Mouse (Mus musculus): Measurements from ENCODE around the gene Ube2v1. TPM values are rescaled to one million over a fixed set of nuclear protein-coding genes. Genes with fewer than 3 reads are reported as not detected.
"Not testable (repeated sequence)": the region's sequence is repeated elsewhere in the genome, so short reads cannot be mapped to it uniquely, and the experiment has no call there.

The Ube2v1 gene
- polyA plus RNA-seq, 1 experiment = 237 TPM

DNA sequence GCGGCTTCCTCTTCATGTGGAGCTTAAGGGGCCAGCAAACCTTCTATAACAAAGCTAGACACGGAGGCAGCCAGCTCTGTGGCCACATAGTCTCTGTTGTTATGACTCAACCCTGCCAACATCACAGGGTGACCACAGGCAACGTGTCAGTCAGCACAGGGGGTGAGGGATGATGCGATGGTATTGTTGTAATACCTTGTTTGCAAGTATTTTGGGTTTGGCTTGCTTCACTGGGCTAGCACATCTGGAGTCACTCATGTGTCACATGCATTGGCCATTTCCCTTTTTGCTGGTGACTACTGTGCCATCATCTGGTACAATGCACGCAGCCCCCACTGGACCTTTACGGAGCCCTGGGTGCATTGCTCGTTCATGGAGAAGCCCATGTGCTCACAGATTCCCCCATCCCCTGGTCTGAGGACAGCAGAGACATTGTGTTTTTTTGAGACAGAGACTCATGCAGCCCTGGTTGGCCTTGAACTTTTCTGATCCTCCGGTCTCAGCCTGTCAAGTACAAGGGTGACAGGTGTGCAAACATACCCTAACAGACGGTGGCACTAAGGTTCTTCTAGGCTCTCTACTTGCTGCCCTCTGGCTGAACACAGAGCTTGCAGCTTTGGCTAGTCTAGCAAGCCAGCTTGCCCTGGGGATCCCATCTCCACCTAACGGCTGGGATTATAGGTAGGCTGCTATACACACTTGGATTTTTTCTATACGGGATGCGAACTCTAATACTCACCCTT, 17.6 kb upstream of the Ube2v1 start:
- no peak overlapping the region for H3K4me3 ChIP-seq (ENCODE audit: insufficient read depth, poor library complexity, severe bottlenecking)
- H3K27me3 ChIP-seq (ENCODE audit: control insufficient read depth, insufficient read depth, insufficient read length) = no peaks in the 10 kb centered on the region
- H3ac ChIP-seq (ENCODE audit: control insufficient read depth, insufficient read length, low read depth) = no peak overlapping the region
- peaks cover 24% of the 10 kb centered on the region for H3K79me2 ChIP-seq (ENCODE audit: control insufficient read depth, insufficient read depth)
- peaks cover 3% of the 10 kb centered on the region for H3K79me3 ChIP-seq (ENCODE audit: low read depth)
- peaks cover 41% of the 10 kb centered on the region for H3K36me3 ChIP-seq (ENCODE audit: control insufficient read depth, insufficient read depth)
- TF ChIP-seq CEBPB (IDR thresholded peaks at IDR 0.05; ENCODE audit: low read depth) = peak; percentile 49
- TF ChIP-seq MAX (IDR thresholded peaks at IDR 0.05) = peak; percentile 87
- no peak for TF ChIP-seq CTCF (IDR thresholded peaks at IDR 0.05; ENCODE audit: control insufficient read depth, insufficient read depth, insufficient read length)
- peak; percentile 35 for TF ChIP-seq MYOD1 (IDR thresholded peaks at IDR 0.05; ENCODE audit: control insufficient read depth, insufficient read length, low read depth)
- peak; percentile 60 for TF ChIP-seq FOSL1 (IDR thresholded peaks at IDR 0.05; ENCODE audit: insufficient read depth, low read length, poor library complexity, severe bottlenecking)
- no peak for TF ChIP-seq MYOG (IDR thresholded peaks at IDR 0.05; ENCODE audit: control insufficient read depth, extremely low read depth, insufficient read length)
- TF ChIP-seq USF1 (IDR thresholded peaks at IDR 0.05; ENCODE audit: low read depth) = peak; percentile 33

DNA sequence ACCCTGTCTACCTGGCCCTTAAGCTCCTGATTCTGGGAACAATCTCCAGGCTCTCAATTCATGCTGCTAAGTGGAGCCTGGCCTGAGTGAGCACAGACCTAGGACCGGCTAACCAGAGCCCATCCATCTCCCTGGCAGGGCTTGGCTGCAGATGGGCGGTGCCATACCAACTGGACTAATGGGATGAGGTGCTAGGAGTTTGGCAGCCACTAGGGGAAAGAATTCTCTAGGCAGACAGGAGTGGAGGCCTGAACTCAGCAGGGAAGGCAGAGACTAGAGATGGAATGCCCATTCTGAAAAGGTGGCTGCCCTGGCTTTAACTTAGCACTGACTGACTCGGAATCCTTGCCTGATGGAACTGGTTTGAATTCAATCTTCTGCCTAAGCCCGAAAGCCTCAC, 14.5 kb upstream of the Ube2v1 start:
- no peaks in the 10 kb centered on the region for H3K79me3 ChIP-seq (ENCODE audit: low read depth)
- no peaks in the 10 kb centered on the region for H3K27me3 ChIP-seq (ENCODE audit: control insufficient read depth, insufficient read depth, insufficient read length)
- no peak overlapping the region for H3ac ChIP-seq (ENCODE audit: control insufficient read depth, insufficient read length, low read depth)
- peaks cover 37% of the 10 kb centered on the region for H3K36me3 ChIP-seq (ENCODE audit: control insufficient read depth, insufficient read depth)
- peaks cover 19% of the 10 kb centered on the region for H3K79me2 ChIP-seq (ENCODE audit: control insufficient read depth, insufficient read depth)
- TF ChIP-seq FOSL1 (IDR thresholded peaks at IDR 0.05; ENCODE audit: insufficient read depth, low read length, poor library complexity, severe bottlenecking) = no peak
- TF ChIP-seq MAX (IDR thresholded peaks at IDR 0.05) = no peak
- TF ChIP-seq USF1 (IDR thresholded peaks at IDR 0.05; ENCODE audit: low read depth) = no peak
- TF ChIP-seq CTCF (IDR thresholded peaks at IDR 0.05; ENCODE audit: control insufficient read depth, insufficient read depth, insufficient read length) = no peak
- no peak for TF ChIP-seq MYOD1 (IDR thresholded peaks at IDR 0.05; ENCODE audit: control insufficient read depth, insufficient read length, low read depth)
- no peak for TF ChIP-seq MYOG (IDR thresholded peaks at IDR 0.05; ENCODE audit: control insufficient read depth, extremely low read depth, insufficient read length)
- TF ChIP-seq CEBPB (IDR thresholded peaks at IDR 0.05; ENCODE audit: low read depth) = no peak
- H3K4me3 ChIP-seq (ENCODE audit: insufficient read depth, poor library complexity, severe bottlenecking) = no peak overlapping the region

DNA sequence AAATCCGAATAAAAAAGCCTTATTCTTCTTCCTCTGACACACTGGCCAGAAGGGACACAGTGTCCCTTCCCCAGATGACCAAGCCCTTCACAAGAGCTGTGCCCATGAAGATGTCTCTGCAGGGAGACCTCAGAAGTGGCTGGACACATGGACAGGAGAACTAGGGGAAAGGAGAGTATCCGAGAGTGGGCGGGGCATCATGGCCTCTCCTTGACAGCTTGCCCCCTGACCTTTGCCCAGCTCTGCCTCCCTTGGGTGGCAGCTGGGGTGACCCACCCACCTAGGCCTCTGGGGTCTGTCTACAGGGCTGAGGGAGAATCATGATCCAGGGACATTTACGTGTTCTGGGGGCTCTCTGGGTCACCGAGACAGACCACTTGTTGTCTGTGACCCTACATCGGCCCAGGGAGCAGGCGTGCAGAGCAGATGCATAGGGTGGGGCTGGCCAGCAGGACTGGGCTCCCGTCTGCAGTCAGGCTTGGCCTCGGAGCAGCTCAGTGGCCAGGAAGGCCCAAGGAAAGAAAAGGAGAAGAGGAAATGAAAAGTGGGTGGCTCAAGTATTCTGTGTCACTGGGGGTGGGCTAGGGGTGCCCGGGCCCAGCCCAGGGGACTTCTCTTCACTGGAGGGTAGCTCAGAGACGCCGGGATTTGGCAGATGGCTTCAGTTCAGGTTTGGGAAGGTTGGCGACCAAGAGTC, 11.6 kb upstream of the Ube2v1 start:
- H3K79me3 ChIP-seq (ENCODE audit: low read depth); H3ac ChIP-seq (ENCODE audit: control insufficient read depth, insufficient read length, low read depth); H3K4me3 ChIP-seq (ENCODE audit: insufficient read depth, poor library complexity, severe bottlenecking); H3K27me3 ChIP-seq (ENCODE audit: control insufficient read depth, insufficient read depth, insufficient read length): not testable (repeated sequence)
- Histone ChIP-seq H3K36me3 (ENCODE audit: control insufficient read depth, insufficient read depth) (peaks cover 31% of the 10 kb centered on the region), H3K79me2 (ENCODE audit: control insufficient read depth, insufficient read depth) (peaks cover 10% of the 10 kb centered on the region)

DNA sequence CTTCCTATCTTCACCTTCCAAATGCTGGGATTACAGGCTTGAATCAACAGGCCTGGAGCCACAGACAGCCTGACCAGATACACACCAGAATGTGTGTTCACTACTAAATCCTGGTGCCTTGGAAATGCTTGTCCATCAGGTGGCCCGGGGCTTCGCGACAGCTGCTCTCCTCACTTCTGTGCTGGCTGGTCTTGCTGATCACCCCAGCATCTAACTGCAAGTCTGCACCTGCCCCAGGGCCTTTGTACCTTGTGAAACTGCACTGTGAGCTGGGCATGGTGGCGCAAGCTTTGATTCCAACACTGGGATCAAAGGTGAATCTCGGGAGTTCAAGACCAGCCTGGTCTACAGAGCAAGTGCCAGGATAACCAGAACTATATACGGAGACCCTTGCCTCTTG, 10.3 kb upstream of the Ube2v1 start:
- Histone ChIP-seq H3K79me3 (ENCODE audit: low read depth) (no peaks in the 10 kb centered on the region), H3K79me2 (ENCODE audit: control insufficient read depth, insufficient read depth) (no peaks in the 10 kb centered on the region), H3K36me3 (ENCODE audit: control insufficient read depth, insufficient read depth) (peaks cover 24% of the 10 kb centered on the region), H3ac (ENCODE audit: control insufficient read depth, insufficient read length, low read depth) (no peak overlapping the region), H3K27me3 (ENCODE audit: control insufficient read depth, insufficient read depth, insufficient read length) (no peaks in the 10 kb centered on the region), H3K4me3 (ENCODE audit: insufficient read depth, poor library complexity, severe bottlenecking) (no peak overlapping the region)
- TF ChIP-seq FOSL1 (IDR thresholded peaks at IDR 0.05; ENCODE audit: insufficient read depth, low read length, poor library complexity, severe bottlenecking) = no peak
- TF ChIP-seq USF1 (IDR thresholded peaks at IDR 0.05; ENCODE audit: low read depth) = no peak
- TF ChIP-seq MAX (IDR thresholded peaks at IDR 0.05) = no peak
- TF ChIP-seq CTCF (IDR thresholded peaks at IDR 0.05; ENCODE audit: control insufficient read depth, insufficient read depth, insufficient read length) = no peak
- no peak for TF ChIP-seq CEBPB (IDR thresholded peaks at IDR 0.05; ENCODE audit: low read depth)
- no peak for TF ChIP-seq MYOG (IDR thresholded peaks at IDR 0.05; ENCODE audit: control insufficient read depth, extremely low read depth, insufficient read length)
- no peak for TF ChIP-seq MYOD1 (IDR thresholded peaks at IDR 0.05; ENCODE audit: control insufficient read depth, insufficient read length, low read depth)

DNA sequence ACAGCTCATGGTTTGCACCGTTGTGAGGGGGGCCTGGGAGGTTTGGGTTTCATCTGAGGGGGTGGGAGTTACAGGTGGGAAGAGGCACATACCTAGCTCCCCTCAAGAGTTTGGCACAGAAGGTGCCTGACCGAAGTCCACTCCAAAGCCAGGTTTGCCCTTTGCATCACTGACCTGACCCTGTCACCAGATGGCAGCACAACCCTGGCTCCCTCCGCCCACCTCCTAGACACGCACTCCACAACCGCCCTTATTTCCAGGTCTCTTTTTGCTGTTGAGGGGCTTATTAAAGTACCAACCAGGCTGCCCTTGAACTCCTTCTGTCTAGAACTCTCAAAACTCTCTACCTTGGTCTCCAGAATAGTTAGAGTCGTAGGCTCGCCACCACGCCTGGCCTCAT, 9.4 kb upstream of the Ube2v1 start:
- peaks cover 22% of the 10 kb centered on the region for H3K36me3 ChIP-seq (ENCODE audit: control insufficient read depth, insufficient read depth)
- H3K79me2 ChIP-seq (ENCODE audit: control insufficient read depth, insufficient read depth) = no peaks in the 10 kb centered on the region
- H3K4me3 ChIP-seq (ENCODE audit: insufficient read depth, poor library complexity, severe bottlenecking) = no peak overlapping the region
- no peaks in the 10 kb centered on the region for H3K79me3 ChIP-seq (ENCODE audit: low read depth)
- H3ac ChIP-seq (ENCODE audit: control insufficient read depth, insufficient read length, low read depth) = no peak overlapping the region
- no peaks in the 10 kb centered on the region for H3K27me3 ChIP-seq (ENCODE audit: control insufficient read depth, insufficient read depth, insufficient read length)
- TF ChIP-seq USF1 (IDR thresholded peaks at IDR 0.05; ENCODE audit: low read depth) (no peak), CTCF (IDR thresholded peaks at IDR 0.05; ENCODE audit: control insufficient read depth, insufficient read depth, insufficient read length) (peak; percentile 68), MAX (IDR thresholded peaks at IDR 0.05) (no peak), CEBPB (IDR thresholded peaks at IDR 0.05; ENCODE audit: low read depth) (no peak)

DNA sequence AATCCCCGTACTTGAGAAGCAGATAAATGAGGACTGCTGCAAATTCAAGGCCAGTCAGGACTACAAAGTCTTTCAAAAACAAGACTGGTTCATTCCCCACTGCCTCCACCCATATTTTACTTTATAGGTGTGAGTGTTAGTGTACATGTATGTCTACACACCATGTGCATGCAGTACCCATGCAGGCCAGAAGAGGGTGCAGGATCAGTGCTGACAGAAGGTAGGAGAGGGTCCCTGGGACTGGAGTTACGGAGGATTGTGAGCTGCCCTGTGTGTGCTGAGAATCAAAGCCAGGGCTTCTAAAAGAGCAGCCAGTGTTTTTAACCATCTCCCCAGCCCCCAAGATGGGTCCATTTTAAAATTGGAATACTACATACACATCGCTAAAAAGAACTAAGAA, 8.4 kb upstream of the Ube2v1 start:
- no peak overlapping the region for H3K4me3 ChIP-seq (ENCODE audit: insufficient read depth, poor library complexity, severe bottlenecking)
- peaks cover 18% of the 10 kb centered on the region for H3K36me3 ChIP-seq (ENCODE audit: control insufficient read depth, insufficient read depth)
- H3ac ChIP-seq (ENCODE audit: control insufficient read depth, insufficient read length, low read depth) = no peak overlapping the region
- H3K27me3 ChIP-seq (ENCODE audit: control insufficient read depth, insufficient read depth, insufficient read length) = no peaks in the 10 kb centered on the region
- H3K79me2 ChIP-seq (ENCODE audit: control insufficient read depth, insufficient read depth) = no peaks in the 10 kb centered on the region
- H3K79me3 ChIP-seq (ENCODE audit: low read depth) = no peaks in the 10 kb centered on the region
- TF ChIP-seq FOSL1 (IDR thresholded peaks at IDR 0.05; ENCODE audit: insufficient read depth, low read length, poor library complexity, severe bottlenecking) (no peak), CTCF (IDR thresholded peaks at IDR 0.05; ENCODE audit: control insufficient read depth, insufficient read depth, insufficient read length) (peak; percentile 29)

Measured in C2C12 (cell line).